Mouse (Mus musculus): ENCODE measurements at regions not wholly inside any gene's neighbourhood (a gene's known extent, or its start where the extent isn't known, plus 50 kb on each side); places are given as distances from the start of the nearest gene placed in this dataset.
"Not testable (repeated sequence)": the region's sequence is repeated elsewhere in the genome, so short reads cannot be mapped to it uniquely, and the experiment has no call there.

DNA sequence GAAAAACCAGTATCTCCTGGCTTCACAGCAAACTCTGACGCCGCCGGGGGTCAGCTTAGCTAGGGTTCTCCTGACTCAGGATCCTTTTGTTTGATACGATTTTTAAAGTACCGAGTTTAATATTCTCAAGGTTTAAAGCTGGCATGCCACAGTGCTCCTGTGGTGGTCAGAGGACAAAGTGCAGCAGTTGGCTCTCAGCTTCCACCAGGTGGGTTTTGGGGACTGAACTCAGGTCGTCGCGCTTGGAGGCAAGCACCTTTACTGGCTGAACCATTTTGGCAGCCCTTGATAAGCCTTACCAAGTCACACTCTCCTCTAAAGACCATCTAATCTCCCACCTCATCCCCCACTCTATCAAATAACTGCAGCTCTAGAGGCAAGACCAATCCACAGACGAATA is 181.1 kb upstream of the Klf14 start:
- no peaks in the 10 kb centered on the region for H3K36me3 ChIP-seq (ENCODE audit: control insufficient read depth, insufficient read depth, low read length)
- no peak for DNase-seq
- no peaks in the 10 kb centered on the region for H3K4me1 ChIP-seq (replicated peaks; ENCODE audit: control insufficient read depth, insufficient read depth, low read length)
- H3K27me3 ChIP-seq (ENCODE audit: control insufficient read depth, insufficient read depth, low read length): no peaks in the 10 kb centered on the region
- TF ChIP-seq CTCF (IDR thresholded peaks at IDR 0.05; ENCODE audit: borderline replicate concordance, control insufficient read depth, extremely low read depth, insufficient read depth, low read length, poor library complexity) (no peak), POLR2A (IDR thresholded peaks at IDR 0.05; ENCODE audit: control insufficient read depth, extremely low read depth, insufficient read depth, low read length, poor library complexity) (no peak)
- 93% methylated on average over 9 of the region's 9 CpGs for WGBS
- no peak overlapping the region for H3K27ac ChIP-seq (ENCODE audit: control insufficient read depth, insufficient read depth, low read length)
- no peak overlapping the region for H3K4me3 ChIP-seq (ENCODE audit: control insufficient read depth, insufficient read depth, low read length)

DNA sequence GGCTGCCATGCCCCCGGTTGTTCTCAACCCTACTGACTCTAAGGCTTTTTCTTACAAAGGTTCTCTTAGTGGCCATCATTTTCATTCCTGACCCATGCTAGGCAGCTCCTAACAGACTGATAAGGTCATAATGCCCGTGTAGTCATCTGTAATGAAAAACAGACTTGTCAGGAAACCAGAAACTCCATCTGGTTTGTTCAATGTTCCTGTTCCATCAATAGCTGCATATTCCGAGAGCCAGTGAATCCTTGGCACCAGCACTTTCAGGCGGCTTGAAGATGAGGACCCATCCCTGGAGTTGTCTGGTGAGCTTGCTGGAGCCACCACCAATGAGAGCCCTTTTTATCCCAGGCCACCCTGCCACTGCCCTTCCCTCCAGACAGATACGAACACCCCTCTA is 181.7 kb upstream of the Klf14 start:
- Histone ChIP-seq H3K4me1 (replicated peaks; ENCODE audit: control insufficient read depth, insufficient read depth, low read length) (no peaks in the 10 kb centered on the region), H3K36me3 (ENCODE audit: control insufficient read depth, insufficient read depth, low read length) (no peaks in the 10 kb centered on the region), H3K27me3 (ENCODE audit: control insufficient read depth, insufficient read depth, low read length) (no peaks in the 10 kb centered on the region), H3K4me3 (ENCODE audit: control insufficient read depth, insufficient read depth, low read length) (no peak overlapping the region), H3K27ac (ENCODE audit: control insufficient read depth, insufficient read depth, low read length) (no peak overlapping the region)
- no peak for TF ChIP-seq CTCF (IDR thresholded peaks at IDR 0.05; ENCODE audit: borderline replicate concordance, control insufficient read depth, extremely low read depth, insufficient read depth, low read length, poor library complexity)
- no peak for TF ChIP-seq POLR2A (IDR thresholded peaks at IDR 0.05; ENCODE audit: control insufficient read depth, extremely low read depth, insufficient read depth, low read length, poor library complexity)
- no peak for DNase-seq
- 90% methylated on average over 5 of the region's 5 CpGs for WGBS

DNA sequence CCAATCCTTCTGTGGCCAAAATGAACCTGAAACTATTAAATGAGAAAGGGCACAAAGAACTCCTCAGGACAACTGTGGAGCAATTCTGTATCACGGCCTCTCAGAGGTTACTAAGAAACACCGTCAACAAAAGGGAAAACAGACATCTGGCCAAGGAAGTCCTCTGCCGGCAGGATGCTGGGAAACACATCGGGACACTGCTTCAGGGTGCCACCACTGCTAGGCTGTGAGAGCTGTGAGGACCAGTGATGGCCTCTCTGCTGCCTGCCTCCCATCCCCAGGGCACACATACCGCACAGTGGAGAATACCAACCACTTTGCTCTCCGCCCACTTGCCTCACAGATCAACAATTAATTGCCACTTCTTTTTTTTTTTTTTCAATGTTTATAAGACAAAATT is 182.6 kb upstream of the Klf14 start:
- no peaks in the 10 kb centered on the region for H3K36me3 ChIP-seq (ENCODE audit: control insufficient read depth, insufficient read depth, low read length)
- WGBS: 88% methylated on average over 6 of the region's 6 CpGs
- H3K27me3 ChIP-seq (ENCODE audit: control insufficient read depth, insufficient read depth, low read length): no peaks in the 10 kb centered on the region
- H3K4me3 ChIP-seq (ENCODE audit: control insufficient read depth, insufficient read depth, low read length): no peak overlapping the region
- H3K27ac ChIP-seq (ENCODE audit: control insufficient read depth, insufficient read depth, low read length): no peak overlapping the region
- no peak for DNase-seq
- no peaks in the 10 kb centered on the region for H3K4me1 ChIP-seq (replicated peaks; ENCODE audit: control insufficient read depth, insufficient read depth, low read length)
- TF ChIP-seq CTCF (IDR thresholded peaks at IDR 0.05; ENCODE audit: borderline replicate concordance, control insufficient read depth, extremely low read depth, insufficient read depth, low read length, poor library complexity): no peak
- no peak for TF ChIP-seq POLR2A (IDR thresholded peaks at IDR 0.05; ENCODE audit: control insufficient read depth, extremely low read depth, insufficient read depth, low read length, poor library complexity)

DNA sequence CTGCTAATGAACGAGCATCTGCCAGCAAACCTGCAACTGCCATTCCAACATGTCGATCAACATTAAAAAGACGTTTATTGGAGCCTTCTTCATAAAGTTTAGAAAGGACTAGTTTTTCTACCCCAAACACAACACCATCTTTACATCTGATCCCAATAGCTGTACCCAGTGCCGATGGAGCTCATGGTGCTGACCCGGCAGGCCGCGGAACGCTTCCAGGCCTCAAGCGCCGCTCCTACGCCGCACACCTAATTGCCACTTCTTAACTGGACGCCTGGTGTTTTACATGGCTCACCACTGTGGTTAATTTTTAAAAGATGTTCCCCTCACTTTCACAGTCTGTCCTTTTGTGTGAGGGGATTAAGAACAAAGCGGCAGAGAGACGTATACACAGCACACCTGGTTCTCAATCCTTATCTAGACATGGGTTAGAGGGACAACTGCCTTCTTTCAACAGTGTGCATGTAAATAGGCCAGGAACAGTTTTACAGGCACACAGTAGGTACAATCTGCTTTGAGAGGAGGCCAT is 183.7 kb upstream of the Klf14 start:
- not testable (repeated sequence) for H3K4me3 ChIP-seq (ENCODE audit: control insufficient read depth, insufficient read depth, low read length); H3K27me3 ChIP-seq (ENCODE audit: control insufficient read depth, insufficient read depth, low read length); DNase-seq; H3K27ac ChIP-seq (ENCODE audit: control insufficient read depth, insufficient read depth, low read length); H3K36me3 ChIP-seq (ENCODE audit: control insufficient read depth, insufficient read depth, low read length); H3K4me1 ChIP-seq (replicated peaks; ENCODE audit: control insufficient read depth, insufficient read depth, low read length)
- WGBS: 97% methylated on average over 15 of the region's 15 CpGs

DNA sequence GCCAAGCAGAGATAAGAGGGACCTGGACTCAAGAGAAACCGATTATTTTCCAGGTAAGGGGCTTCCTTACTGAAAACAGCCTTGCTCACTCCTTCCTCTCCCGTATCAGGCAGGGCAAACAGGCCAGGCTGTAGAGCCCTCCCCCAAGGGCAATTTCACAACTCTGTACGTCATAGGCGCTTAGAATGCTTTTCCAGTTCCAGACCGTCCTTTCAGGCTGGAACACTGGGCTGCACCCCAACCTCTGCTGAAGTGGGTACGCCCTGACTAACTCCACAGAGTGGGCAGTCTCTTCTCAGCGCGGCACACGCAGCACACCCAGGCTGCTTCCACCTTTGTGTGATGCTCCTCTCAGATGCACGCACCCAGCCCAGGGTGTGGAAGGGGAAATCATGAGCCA is 186.8 kb upstream of the Klf14 start:
- TF ChIP-seq CTCF (IDR thresholded peaks at IDR 0.05; ENCODE audit: borderline replicate concordance, control insufficient read depth, extremely low read depth, insufficient read depth, low read length, poor library complexity): no peak
- no peak for TF ChIP-seq POLR2A (IDR thresholded peaks at IDR 0.05; ENCODE audit: control insufficient read depth, extremely low read depth, insufficient read depth, low read length, poor library complexity)
- H3K27ac ChIP-seq (ENCODE audit: control insufficient read depth, insufficient read depth, low read length): no peak overlapping the region
- H3K4me3 ChIP-seq (ENCODE audit: control insufficient read depth, insufficient read depth, low read length): no peak overlapping the region
- no peaks in the 10 kb centered on the region for H3K27me3 ChIP-seq (ENCODE audit: control insufficient read depth, insufficient read depth, low read length)
- no peaks in the 10 kb centered on the region for H3K36me3 ChIP-seq (ENCODE audit: control insufficient read depth, insufficient read depth, low read length)
- 98% methylated on average over 10 of the region's 10 CpGs for WGBS
- DNase-seq: no peak
- peaks cover 8% of the 10 kb centered on the region; the same call in 1 of the 2 replicates for H3K4me1 ChIP-seq (replicated peaks; ENCODE audit: control insufficient read depth, insufficient read depth, low read length)

DNA sequence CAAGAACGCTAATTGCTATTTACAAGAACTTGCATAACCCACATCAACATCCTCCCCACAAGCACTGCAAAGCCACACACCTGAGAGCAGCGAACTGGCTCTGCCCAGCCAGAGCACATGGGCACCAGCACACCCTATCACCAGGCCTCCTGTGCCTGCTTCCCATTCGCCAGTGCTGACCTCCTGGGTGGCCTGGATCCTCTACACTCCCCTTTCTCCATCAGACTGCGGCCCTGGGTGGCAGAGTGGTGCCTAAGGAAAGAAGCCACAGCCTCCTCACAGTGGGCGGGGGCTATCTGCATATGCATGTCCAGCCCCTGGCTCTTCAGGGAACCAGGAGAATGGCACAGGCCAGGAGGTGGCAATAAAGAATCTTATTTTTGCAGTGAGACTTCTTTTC is 187.9 kb upstream of the Klf14 start:
- peaks cover 8% of the 10 kb centered on the region; the same call in 1 of the 2 replicates for H3K4me1 ChIP-seq (replicated peaks; ENCODE audit: control insufficient read depth, insufficient read depth, low read length)
- no peak for TF ChIP-seq POLR2A (IDR thresholded peaks at IDR 0.05; ENCODE audit: control insufficient read depth, extremely low read depth, insufficient read depth, low read length, poor library complexity)
- TF ChIP-seq CTCF (IDR thresholded peaks at IDR 0.05; ENCODE audit: borderline replicate concordance, control insufficient read depth, extremely low read depth, insufficient read depth, low read length, poor library complexity): no peak
- no peak overlapping the region for H3K4me3 ChIP-seq (ENCODE audit: control insufficient read depth, insufficient read depth, low read length)
- no peak for DNase-seq
- H3K27me3 ChIP-seq (ENCODE audit: control insufficient read depth, insufficient read depth, low read length): no peaks in the 10 kb centered on the region
- H3K36me3 ChIP-seq (ENCODE audit: control insufficient read depth, insufficient read depth, low read length): no peaks in the 10 kb centered on the region
- WGBS: 80% methylated on average over 5 of the region's 5 CpGs
- H3K27ac ChIP-seq (ENCODE audit: control insufficient read depth, insufficient read depth, low read length): no peak overlapping the region

DNA sequence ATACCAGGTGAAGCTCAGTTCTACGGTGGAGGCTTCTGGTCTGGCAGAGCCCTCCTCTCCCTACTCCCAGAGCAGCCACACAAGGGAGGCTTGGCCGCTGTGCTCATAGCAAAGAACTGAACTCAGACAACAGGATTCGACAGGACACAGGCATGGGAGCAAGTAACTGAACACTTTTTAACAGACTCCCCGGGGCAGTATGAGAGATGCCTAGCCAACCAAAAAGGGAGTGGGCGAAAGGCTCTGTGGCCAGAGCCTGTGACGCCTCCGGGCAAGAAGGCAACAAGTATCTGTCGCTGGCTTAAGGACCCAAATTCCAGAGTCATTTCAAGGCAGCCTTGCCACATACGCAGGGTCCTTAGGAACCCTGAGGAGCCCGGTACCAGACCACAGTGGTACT is 188.8 kb upstream of the Klf14 start:
- WGBS: 93% methylated on average over 10 of the region's 10 CpGs
- DNase-seq: no peak
- H3K4me1 ChIP-seq (replicated peaks; ENCODE audit: control insufficient read depth, insufficient read depth, low read length): peaks cover 8% of the 10 kb centered on the region; the same call in 1 of the 2 replicates
- no peaks in the 10 kb centered on the region for H3K36me3 ChIP-seq (ENCODE audit: control insufficient read depth, insufficient read depth, low read length)
- no peak overlapping the region for H3K27ac ChIP-seq (ENCODE audit: control insufficient read depth, insufficient read depth, low read length)
- no peak overlapping the region for H3K4me3 ChIP-seq (ENCODE audit: control insufficient read depth, insufficient read depth, low read length)
- no peak for TF ChIP-seq POLR2A (IDR thresholded peaks at IDR 0.05; ENCODE audit: control insufficient read depth, extremely low read depth, insufficient read depth, low read length, poor library complexity)
- no peak for TF ChIP-seq CTCF (IDR thresholded peaks at IDR 0.05; ENCODE audit: borderline replicate concordance, control insufficient read depth, extremely low read depth, insufficient read depth, low read length, poor library complexity)
- no peaks in the 10 kb centered on the region for H3K27me3 ChIP-seq (ENCODE audit: control insufficient read depth, insufficient read depth, low read length)

All from thymus, adult 2 months (tissue).